Mouse (Mus musculus) duodenum, adult 2 months (tissue): Measurements from ENCODE around the gene Tas2r110. TPM values are rescaled to one million over a fixed set of nuclear protein-coding genes. Genes with fewer than 3 reads are reported as not detected.

Experiments used
- polyA plus RNA-seq: library from polyadenylated mRNA; depleted of rRNA; stranded (reverse); fragments of >200 nt; gene quantifications from 2 replicates; pipeline ENCODE4 v1.2.3, GENCODE M21; 2012; ENCODE audit warnings: low replicate concordance; rRNA removed

The Tas2r110 gene
- not detected in 2 replicates for polyA plus RNA-seq

DNA sequence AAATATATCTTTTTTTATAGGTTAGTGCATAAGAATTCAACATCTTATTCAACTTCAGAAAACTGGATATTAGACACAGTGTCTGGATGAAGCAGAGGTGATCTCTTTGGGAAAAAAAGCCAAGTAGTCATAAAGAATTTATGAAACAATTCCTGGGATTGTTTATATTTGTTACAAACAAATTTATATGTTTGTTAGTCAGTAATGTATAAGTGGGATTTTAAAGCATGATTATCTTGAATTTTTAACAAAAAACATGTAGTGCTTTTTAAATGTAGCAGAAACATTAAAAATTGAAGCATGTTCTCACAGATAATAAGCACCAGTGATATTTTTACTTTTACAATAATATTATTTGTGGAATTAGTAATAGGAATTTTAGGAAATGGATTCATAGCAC lies at the start of gene Tas2r110:
Gene Tas2r110 (plus strand): TSS at position 301 of the 400 bp plus-strand sequence.

DNA sequence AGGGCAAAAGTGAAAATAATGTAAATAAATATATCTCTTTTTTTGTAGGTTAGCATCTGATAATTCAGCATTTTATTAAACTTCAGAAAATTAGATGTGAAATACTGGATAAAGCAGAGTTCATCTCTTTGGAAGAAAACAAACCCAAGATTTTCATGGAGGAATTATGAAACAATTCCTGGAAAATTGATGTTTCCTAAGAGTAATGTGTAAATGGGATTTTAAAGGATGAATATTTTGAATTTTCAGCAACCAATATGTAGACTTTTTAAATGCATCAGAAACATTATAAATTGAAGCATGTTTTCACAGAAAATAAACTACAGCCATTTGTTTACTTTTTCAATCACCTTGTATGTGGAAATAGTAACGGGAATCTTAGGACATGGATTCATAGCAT lies 21.0 kb upstream of the Tas2r110 start, which contains the start of gene Tas2r123:
Gene Tas2r123 (plus strand): TSS at position 301 of the 400 bp plus-strand sequence.

DNA sequence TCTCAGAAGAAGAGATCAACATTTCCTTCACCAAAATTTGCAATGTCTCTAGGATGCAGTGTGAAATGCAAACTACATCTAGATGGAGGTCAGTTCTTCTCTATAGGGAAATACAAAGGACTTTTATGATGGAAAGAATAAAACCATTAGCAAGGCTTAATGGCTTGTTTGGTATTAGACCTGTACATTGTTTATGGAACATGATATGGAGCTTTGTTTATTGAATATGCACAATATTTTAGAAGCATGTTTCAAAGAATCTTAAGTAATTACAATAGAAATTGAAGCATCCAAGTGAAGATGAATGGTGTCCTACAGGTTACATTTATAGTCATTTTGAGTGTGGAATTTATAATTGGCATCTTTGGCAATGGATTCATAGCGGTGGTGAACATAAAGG lies 12.7 kb upstream of the Tas2r110 start, which contains the start of gene Tas2r116:
Gene Tas2r116 (plus strand): TSS at position 301 of the 400 bp plus-strand sequence.

DNA sequence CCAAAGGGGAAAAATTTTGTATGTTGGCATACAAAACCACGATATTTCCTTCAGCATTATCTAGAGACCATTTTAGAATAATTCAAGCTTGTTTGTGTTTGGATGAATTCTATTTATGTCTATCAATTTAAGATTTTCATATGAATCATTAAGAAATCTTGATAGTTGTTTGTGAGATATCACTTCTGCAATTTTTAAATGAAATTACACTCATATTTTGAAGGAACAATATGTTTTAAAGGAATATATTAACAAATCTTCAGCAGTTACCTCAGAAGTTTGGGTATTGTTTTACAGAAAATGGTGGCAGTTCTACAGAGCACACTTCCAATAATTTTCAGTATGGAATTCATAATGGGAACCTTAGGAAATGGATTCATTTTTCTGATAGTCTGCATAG lies 24.9 kb downstream of the Tas2r110 start, which contains the start of gene Tas2r113:
Gene Tas2r113 (plus strand): TSS at position 301 of the 400 bp plus-strand sequence.

DNA sequence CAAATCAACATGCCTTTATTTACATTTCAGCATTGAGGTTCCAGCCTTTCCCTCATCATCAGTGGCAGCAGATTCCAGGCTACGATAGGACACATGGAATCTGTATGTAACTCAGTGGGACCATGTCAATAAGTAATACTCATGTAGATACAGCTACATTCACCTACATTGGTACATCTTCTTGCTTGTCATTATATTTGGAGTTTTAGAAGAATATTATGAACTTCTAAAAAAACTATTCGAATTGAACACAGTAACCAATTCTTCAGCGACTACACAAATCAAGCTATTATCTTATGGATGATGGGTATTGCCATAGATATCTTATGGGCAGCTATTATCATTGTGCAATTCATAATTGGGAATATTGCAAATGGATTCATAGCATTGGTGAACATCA lies 41.5 kb downstream of the Tas2r110 start, which contains the start of gene Tas2r125:
Gene Tas2r125 (plus strand): TSS at position 301 of the 400 bp plus-strand sequence.

Other genes starting within 250 kb of the Tas2r110 start
- gene A630073D07Rik, start 216.5 kb upstream of the Tas2r110 start, polyA plus RNA-seq: not detected in 2 replicates
- not detected in 2 replicates for gene Tas2r120, start 211.1 kb upstream of the Tas2r110 start, polyA plus RNA-seq
- gene Tas2r121, start 167.0 kb upstream of the Tas2r110 start, polyA plus RNA-seq: not detected in 2 replicates
- not detected in 2 replicates for gene Tas2r122, start 156.1 kb upstream of the Tas2r110 start, polyA plus RNA-seq
- gene Tas2r115, start 130.0 kb upstream of the Tas2r110 start, polyA plus RNA-seq: not detected in 2 replicates
- gene Tas2r124, start 113.3 kb upstream of the Tas2r110 start, polyA plus RNA-seq: not detected in 2 replicates
- not detected in 2 replicates for gene Tas2r102, start 105.9 kb upstream of the Tas2r110 start, polyA plus RNA-seq
- gene Tas2r136, start 89.8 kb upstream of the Tas2r110 start, polyA plus RNA-seq: not detected in 2 replicates
- gene Tas2r117, start 65.2 kb upstream of the Tas2r110 start, polyA plus RNA-seq: not detected in 2 replicates
- gene Tas2r123, start 20.9 kb upstream of the Tas2r110 start, polyA plus RNA-seq: not detected in 2 replicates
- not detected in 2 replicates for gene Tas2r116, start 12.6 kb upstream of the Tas2r110 start, polyA plus RNA-seq
- gene Tas2r113, start 25.0 kb downstream of the Tas2r110 start, polyA plus RNA-seq: not detected in 2 replicates
- gene Tas2r125, start 41.6 kb downstream of the Tas2r110 start, polyA plus RNA-seq: not detected in 2 replicates
- not detected in 2 replicates for gene Tas2r129, start 83.1 kb downstream of the Tas2r110 start, polyA plus RNA-seq
- gene Tas2r131, start 89.9 kb downstream of the Tas2r110 start, polyA plus RNA-seq: not detected in 2 replicates
- not detected in 2 replicates for gene Tas2r109, start 113.0 kb downstream of the Tas2r110 start, polyA plus RNA-seq
- gene Tas2r103, start 169.1 kb downstream of the Tas2r110 start, polyA plus RNA-seq: not detected in 2 replicates
- gene Tas2r140, start 187.8 kb downstream of the Tas2r110 start, polyA plus RNA-seq: not detected in 2 replicates
- 77.9 and 96.2 TPM in 2 replicates for gene Smim10l1, start 236.9 kb downstream of the Tas2r110 start, polyA plus RNA-seq